Mouse (Mus musculus): ENCODE results near the gene Tbx10.
"Not testable (repeated sequence)": the region's sequence is repeated elsewhere in the genome, so short reads cannot be mapped to it uniquely, and the experiment has no call there.

The Tbx10 gene

DNA sequence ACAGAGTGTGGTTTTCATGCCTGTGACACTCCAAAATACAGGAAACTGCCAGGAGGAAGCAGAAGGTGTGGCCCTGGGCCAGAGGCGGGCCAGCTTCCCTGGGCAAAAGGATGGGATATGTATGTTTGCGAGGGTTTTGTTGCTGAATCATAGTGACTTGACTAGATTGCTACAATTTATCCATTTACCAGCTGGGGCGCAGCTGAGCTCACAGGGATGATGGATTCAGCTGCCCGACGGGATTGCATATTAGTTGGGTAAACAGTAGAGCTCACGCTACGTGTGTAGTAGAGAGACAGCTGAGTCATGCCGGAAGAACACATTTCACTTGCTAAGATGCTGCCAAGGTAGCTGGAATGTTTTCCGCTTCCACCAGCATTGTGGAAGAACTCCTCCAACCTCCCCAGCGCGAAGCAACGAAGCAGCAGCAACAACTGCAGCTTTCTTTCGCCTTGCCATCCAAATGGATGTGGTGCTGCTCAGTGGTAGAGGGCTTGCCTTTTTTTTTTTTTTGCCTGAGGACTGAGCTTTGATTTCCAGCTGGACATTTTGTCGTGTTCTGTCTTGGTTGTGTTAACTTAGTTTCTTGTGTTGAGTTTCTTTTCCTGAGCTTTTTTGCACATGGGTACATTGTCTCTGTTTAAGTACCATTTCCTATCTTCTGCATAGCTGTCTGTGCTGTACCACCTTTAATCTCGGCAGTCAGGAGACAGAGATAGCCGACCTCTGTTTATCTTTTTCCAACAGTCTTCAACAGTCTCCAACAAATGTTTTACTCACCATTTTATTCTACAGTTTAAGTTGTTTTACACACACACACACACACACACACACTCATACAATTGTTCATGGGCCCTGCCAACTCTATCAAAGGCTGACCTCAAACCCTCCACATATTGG, 53.7 kb downstream of the Tbx10 start, which contains the start of gene Gstp2:
Gstp2 (minus strand) TSS at position 58 of the 900 bp plus-strand sequence.
- DNase-seq (ENCODE audit: low spot score): peak; percentile 91

GRCm38 (mm10) chr19:4046866-4047254, 54.3 kb downstream of the Tbx10 start:
- DNase-seq (ENCODE audit: low spot score): peak; percentile 56

- peak; percentile 83 for DNase-seq (ENCODE audit: low spot score)
Measured at GRCm38 (mm10) chr19:4047859-4048258, 55.3 kb downstream of the Tbx10 start.

- not testable (repeated sequence) for DNase-seq (ENCODE audit: low spot score)
Measured at GRCm38 (mm10) chr19:4049069-4049468, 56.5 kb downstream of the Tbx10 start.

All from urinary bladder, postnatal 14 days (tissue).